Mouse (Mus musculus): ENCODE results near the gene Mapre1. TPM values are rescaled to one million over a fixed set of nuclear protein-coding genes. Genes with fewer than 3 reads are reported as not detected.
A peak's percentile ranks its signal among the peaks of the same experiment; 100 is the strongest.
"Not testable (repeated sequence)": the region's sequence is repeated elsewhere in the genome, so short reads cannot be mapped to it uniquely, and the experiment has no call there.

The Mapre1 gene
- polyA plus RNA-seq, 1 experiment from 2014 or later, result 243 TPM

DNA sequence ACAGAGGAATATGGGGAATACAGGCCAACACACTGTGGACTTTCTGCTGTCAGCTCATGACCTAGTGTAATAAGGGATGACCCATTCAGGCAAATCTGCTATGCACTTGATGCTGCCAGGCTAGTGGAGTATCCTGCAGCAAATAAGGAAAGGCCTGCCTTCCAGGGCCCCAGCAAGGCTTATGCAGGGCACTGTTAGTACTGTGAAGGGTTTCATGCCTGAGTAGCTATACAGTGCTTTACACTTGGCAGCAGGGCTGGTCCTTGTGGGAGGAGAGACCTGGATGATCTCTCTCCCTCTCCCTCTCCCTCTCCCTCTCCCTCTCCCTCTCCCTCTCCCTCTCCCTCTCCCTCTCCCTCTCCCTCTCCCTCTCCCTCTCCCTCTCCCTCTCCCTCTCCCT, 52.3 kb downstream of the Mapre1 start:
- no peak overlapping the region for H3K4me2 ChIP-seq (replicated peaks; ENCODE audit: low read depth, low read length)
- H3K4me1 ChIP-seq (ENCODE audit: control insufficient read depth, insufficient read depth, low read length), result no peaks in the 10 kb centered on the region
- ATAC-seq (ENCODE audit: low FRiP score, low TSS enrichment), result peak; percentile 54; the same call in 1 of the 2 replicates
- no peaks in the 10 kb centered on the region for H3K9me3 ChIP-seq (ENCODE audit: control insufficient read depth, low read length)
- no peaks in the 10 kb centered on the region for H3K36me3 ChIP-seq (ENCODE audit: control insufficient read depth, insufficient read depth, low read length)
- no peak overlapping the region for H3K4me3 ChIP-seq (ENCODE audit: low read length)
- no peaks in the 10 kb centered on the region for H3K27me3 ChIP-seq (ENCODE audit: control insufficient read depth, insufficient read depth, low read length)
- no peak overlapping the region for H3K27ac ChIP-seq (ENCODE audit: low read depth, low read length)
- no peak overlapping the region for H3K9ac ChIP-seq (ENCODE audit: low read depth, low read length)

- WGBS, result 63% methylated on average over 5 of the region's 5 CpGs
- Histone ChIP-seq H3K4me2 (replicated peaks; ENCODE audit: low read depth, low read length) (no peak overlapping the region), H3K9me3 (ENCODE audit: control insufficient read depth, low read length) (no peaks in the 10 kb centered on the region), H3K36me3 (ENCODE audit: control insufficient read depth, insufficient read depth, low read length) (no peaks in the 10 kb centered on the region), H3K27ac (ENCODE audit: low read depth, low read length) (no peak overlapping the region), H3K27me3 (ENCODE audit: control insufficient read depth, insufficient read depth, low read length) (no peaks in the 10 kb centered on the region), H3K9ac (ENCODE audit: low read depth, low read length) (no peak overlapping the region), H3K4me3 (ENCODE audit: low read length) (no peak overlapping the region), H3K4me1 (ENCODE audit: control insufficient read depth, insufficient read depth, low read length) (no peaks in the 10 kb centered on the region)
- ATAC-seq (ENCODE audit: low FRiP score, low TSS enrichment), result peak; percentile 68; the same call in 1 of the 2 replicates
Measured at GRCm38 (mm10) chr2:153795090-153795489, 54.0 kb downstream of the Mapre1 start.

- not testable (repeated sequence) for H3K4me2 ChIP-seq (replicated peaks; ENCODE audit: low read depth, low read length); H3K4me3 ChIP-seq (ENCODE audit: low read length); ATAC-seq (ENCODE audit: low FRiP score, low TSS enrichment); H3K27me3 ChIP-seq (ENCODE audit: control insufficient read depth, insufficient read depth, low read length); H3K4me1 ChIP-seq (ENCODE audit: control insufficient read depth, insufficient read depth, low read length); H3K27ac ChIP-seq (ENCODE audit: low read depth, low read length); H3K9ac ChIP-seq (ENCODE audit: low read depth, low read length); H3K9me3 ChIP-seq (ENCODE audit: control insufficient read depth, low read length); H3K36me3 ChIP-seq (ENCODE audit: control insufficient read depth, insufficient read depth, low read length)
Measured at GRCm38 (mm10) chr2:153807464-153807863, 66.4 kb downstream of the Mapre1 start.

GRCm38 (mm10) chr2:153808146-153808545, 67.1 kb downstream of the Mapre1 start:
- WGBS, result 77% methylated on average over 8 of the region's 8 CpGs
- no peaks in the 10 kb centered on the region for H3K36me3 ChIP-seq (ENCODE audit: control insufficient read depth, insufficient read depth, low read length)
- no peak for ATAC-seq (ENCODE audit: low FRiP score, low TSS enrichment)

GRCm38 (mm10) chr2:153808841-153809240, 67.8 kb downstream of the Mapre1 start:
- H3K4me2 ChIP-seq (replicated peaks; ENCODE audit: low read depth, low read length), result no peak overlapping the region
- H3K36me3 ChIP-seq (ENCODE audit: control insufficient read depth, insufficient read depth, low read length), result no peaks in the 10 kb centered on the region
- no peaks in the 10 kb centered on the region for H3K27me3 ChIP-seq (ENCODE audit: control insufficient read depth, insufficient read depth, low read length)
- no peak overlapping the region for H3K27ac ChIP-seq (ENCODE audit: low read depth, low read length)
- no peaks in the 10 kb centered on the region for H3K4me1 ChIP-seq (ENCODE audit: control insufficient read depth, insufficient read depth, low read length)
- no peak overlapping the region for H3K9ac ChIP-seq (ENCODE audit: low read depth, low read length)
- no peak overlapping the region for H3K4me3 ChIP-seq (ENCODE audit: low read length)
- WGBS, result 75% methylated on average over 6 of the region's 6 CpGs
- no peaks in the 10 kb centered on the region for H3K9me3 ChIP-seq (ENCODE audit: control insufficient read depth, low read length)
- ATAC-seq (ENCODE audit: low FRiP score, low TSS enrichment), result no peak

More at GRCm38 (mm10) chr2:153808146-153808545, 67.1 kb downstream of the Mapre1 start:
- Histone ChIP-seq H3K27ac (ENCODE audit: low read depth, low read length) (no peak overlapping the region), H3K4me3 (ENCODE audit: low read length) (no peak overlapping the region), H3K4me2 (replicated peaks; ENCODE audit: low read depth, low read length) (no peak overlapping the region), H3K4me1 (ENCODE audit: control insufficient read depth, insufficient read depth, low read length) (no peaks in the 10 kb centered on the region), H3K9me3 (ENCODE audit: control insufficient read depth, low read length) (no peaks in the 10 kb centered on the region), H3K9ac (ENCODE audit: low read depth, low read length) (no peak overlapping the region), H3K27me3 (ENCODE audit: control insufficient read depth, insufficient read depth, low read length) (no peaks in the 10 kb centered on the region)

DNA sequence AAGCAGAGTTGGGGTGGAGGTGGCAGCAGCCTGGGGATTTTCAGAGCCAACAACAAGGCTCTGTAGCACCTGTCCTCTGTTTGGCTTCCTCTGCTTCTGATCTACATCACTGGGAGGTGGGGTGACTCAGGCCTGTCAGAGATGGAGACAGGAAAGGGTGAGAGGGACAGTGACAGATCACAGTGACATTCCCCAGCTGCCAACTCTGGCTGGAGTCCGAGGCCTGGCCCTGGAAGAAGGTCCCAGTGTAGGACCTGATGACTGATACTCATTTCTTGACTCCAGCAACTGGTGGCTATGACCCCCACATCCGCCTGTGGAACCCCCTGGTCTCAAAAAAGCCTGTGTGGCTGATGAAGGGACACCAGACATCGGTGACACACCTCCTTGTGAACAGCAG, 68.8 kb downstream of the Mapre1 start:
- ATAC-seq (ENCODE audit: low FRiP score, low TSS enrichment), result no peak
- Histone ChIP-seq H3K27ac (ENCODE audit: low read depth, low read length) (no peak overlapping the region), H3K9me3 (ENCODE audit: control insufficient read depth, low read length) (no peaks in the 10 kb centered on the region), H3K4me3 (ENCODE audit: low read length) (no peak overlapping the region), H3K27me3 (ENCODE audit: control insufficient read depth, insufficient read depth, low read length) (no peaks in the 10 kb centered on the region), H3K9ac (ENCODE audit: low read depth, low read length) (no peak overlapping the region), H3K36me3 (ENCODE audit: control insufficient read depth, insufficient read depth, low read length) (no peaks in the 10 kb centered on the region), H3K4me2 (replicated peaks; ENCODE audit: low read depth, low read length) (no peak overlapping the region), H3K4me1 (ENCODE audit: control insufficient read depth, insufficient read depth, low read length) (no peaks in the 10 kb centered on the region)
- 69% methylated on average over 3 of the region's 3 CpGs for WGBS

GRCm38 (mm10) chr2:153822005-153822543, 81.0 kb downstream of the Mapre1 start:
- 95% methylated on average over 2 of the region's 2 CpGs for WGBS
- H3K4me1 ChIP-seq (ENCODE audit: control insufficient read depth, insufficient read depth, low read length), result no peaks in the 10 kb centered on the region
- no peak overlapping the region for H3K9ac ChIP-seq (ENCODE audit: low read depth, low read length)
- H3K4me3 ChIP-seq (ENCODE audit: low read length), result no peak overlapping the region
- no peak overlapping the region for H3K27ac ChIP-seq (ENCODE audit: low read depth, low read length)
- H3K4me2 ChIP-seq (replicated peaks; ENCODE audit: low read depth, low read length), result no peak overlapping the region
- H3K36me3 ChIP-seq (ENCODE audit: control insufficient read depth, insufficient read depth, low read length), result no peaks in the 10 kb centered on the region
- no peaks in the 10 kb centered on the region for H3K9me3 ChIP-seq (ENCODE audit: control insufficient read depth, low read length)
- no peak for ATAC-seq (ENCODE audit: low FRiP score, low TSS enrichment)
- no peaks in the 10 kb centered on the region for H3K27me3 ChIP-seq (ENCODE audit: control insufficient read depth, insufficient read depth, low read length)

Other genes with a start within 250 kb of the Mapre1 start
- gene 4930404H24Rik, start 248.5 kb upstream of the Mapre1 start, polyA plus RNA-seq (2014; fragmentation: Nextera tagmentation; extraction: Ambion mirVana), result not detected in 2 replicates
- gene Nol4l, start 211.3 kb upstream of the Mapre1 start, polyA plus RNA-seq (2014; fragmentation: Nextera tagmentation; extraction: Ambion mirVana), result 10.5 and 17.1 TPM in 2 replicates
- 64.9 and 78.0 TPM in 2 replicates for gene Commd7, start 108.5 kb upstream of the Mapre1 start, polyA plus RNA-seq (2014; fragmentation: Nextera tagmentation; extraction: Ambion mirVana)
- gene Dnmt3b, start 91.8 kb upstream of the Mapre1 start, polyA plus RNA-seq (2014; fragmentation: Nextera tagmentation; extraction: Ambion mirVana), result 13.3 and 20.2 TPM in 2 replicates
- not detected in 2 replicates for gene Dnmt3c, start 44.6 kb upstream of the Mapre1 start, polyA plus RNA-seq (2014; fragmentation: Nextera tagmentation; extraction: Ambion mirVana)
- not detected in 2 replicates for gene Efcab8, start 38.7 kb downstream of the Mapre1 start, polyA plus RNA-seq (2014; fragmentation: Nextera tagmentation; extraction: Ambion mirVana)
- gene Sun5, start 129.8 kb downstream of the Mapre1 start, polyA plus RNA-seq (2014; fragmentation: Nextera tagmentation; extraction: Ambion mirVana), result not detected in 2 replicates
- gene Bpifb2, start 133.8 kb downstream of the Mapre1 start, polyA plus RNA-seq (2014; fragmentation: Nextera tagmentation; extraction: Ambion mirVana), result not detected in 2 replicates
- not detected in 2 replicates for gene Bpifb6, start 159.1 kb downstream of the Mapre1 start, polyA plus RNA-seq (2014; fragmentation: Nextera tagmentation; extraction: Ambion mirVana)
- not detected in 2 replicates for gene Bpifb3, start 177.0 kb downstream of the Mapre1 start, polyA plus RNA-seq (2014; fragmentation: Nextera tagmentation; extraction: Ambion mirVana)
- not detected in 2 replicates for gene Bpifb4, start 196.9 kb downstream of the Mapre1 start, polyA plus RNA-seq (2014; fragmentation: Nextera tagmentation; extraction: Ambion mirVana)
- not detected in 2 replicates for gene Bpifa6, start 233.7 kb downstream of the Mapre1 start, polyA plus RNA-seq (2014; fragmentation: Nextera tagmentation; extraction: Ambion mirVana)